Mouse (Mus musculus): ENCODE measurements at regions not wholly inside any gene's neighbourhood (a gene's known extent, or its start where the extent isn't known, plus 50 kb on each side); places are given as distances from the start of the nearest gene placed in this dataset.

- DNase-seq, result peak; percentile 25
Observed at GRCm38 (mm10) chr2:116942321-116942791, 63.9 kb downstream of the Tmco5 start.

GRCm38 (mm10) chr2:116948538-116948937 is 70.0 kb downstream of the Tmco5 start:
- no peak for DNase-seq

GRCm38 (mm10) chr2:116949741-116950140 is 71.2 kb downstream of the Tmco5 start:
- no peak for DNase-seq

GRCm38 (mm10) chr2:116950154-116950553 is 71.7 kb downstream of the Tmco5 start:
- DNase-seq, result no peak

GRCm38 (mm10) chr2:116951481-116951880 is 73.0 kb downstream of the Tmco5 start:
- DNase-seq, result no peak

GRCm38 (mm10) chr2:116954280-116954679 is 75.8 kb downstream of the Tmco5 start:
- DNase-seq, result no peak

GRCm38 (mm10) chr2:116954896-116955295 is 76.4 kb downstream of the Tmco5 start:
- DNase-seq, result no peak

GRCm38 (mm10) chr2:116963116-116963873 is 84.8 kb downstream of the Tmco5 start:
- DNase-seq, result no peak

GRCm38 (mm10) chr2:116966266-116966665 is 87.8 kb downstream of the Tmco5 start:
- no peak for DNase-seq

GRCm38 (mm10) chr2:116971666-116972613 is 93.4 kb downstream of the Tmco5 start:
- DNase-seq, result peak; percentile 54

- peak; percentile 26 for DNase-seq
Observed at GRCm38 (mm10) chr2:116972614-116972985, 94.1 kb downstream of the Tmco5 start.

- DNase-seq, result no peak
Observed at GRCm38 (mm10) chr2:116973441-116973840, 95.0 kb downstream of the Tmco5 start.

GRCm38 (mm10) chr2:116974152-116974551 is 95.7 kb downstream of the Tmco5 start:
- DNase-seq, result no peak

GRCm38 (mm10) chr2:116974569-116975060 is 96.1 kb downstream of the Tmco5 start:
- no peak for DNase-seq

GRCm38 (mm10) chr2:116975091-116975600 is 96.7 kb downstream of the Tmco5 start:
- peak; percentile 72 for DNase-seq

GRCm38 (mm10) chr2:116975601-116976431 is 97.3 kb downstream of the Tmco5 start:
- peak; percentile 86 for DNase-seq

GRCm38 (mm10) chr2:116976432-116976750 is 97.9 kb downstream of the Tmco5 start:
- peak; percentile 50 for DNase-seq

GRCm38 (mm10) chr2:116976951-116977503 is 98.5 kb downstream of the Tmco5 start:
- DNase-seq, result no peak

- DNase-seq, result no peak
Observed at GRCm38 (mm10) chr2:116977771-116978600, 99.5 kb downstream of the Tmco5 start.

- DNase-seq, result no peak
Observed at GRCm38 (mm10) chr2:116978809-116979208, 100.3 kb downstream of the Tmco5 start.

All from kidney, postnatal 10 days (tissue).